Mouse (Mus musculus) thymus, postnatal 36 days (tissue): ENCODE results near the gene Pitpnm3.

Source experiments
- DNase-seq, 2 experiments: peaks; one replicate each; pipeline ENCODE4 v3.0.0; 2022; ENCODE audit warnings: mixed read lengths in 2 of 2

The Pitpnm3 gene

GRCm38 (mm10) chr11:72134536-72135382, 819 bp downstream of the Pitpnm3 start:
- no peak for DNase-seq

- DNase-seq: no peak
These were observed 2.5 kb downstream of the Pitpnm3 start for GRCm38 (mm10) chr11:72133075-72133474.

GRCm38 (mm10) chr11:72132266-72132665, 3.3 kb downstream of the Pitpnm3 start:
- no peak for DNase-seq

GRCm38 (mm10) chr11:72131697-72132096, 3.9 kb downstream of the Pitpnm3 start:
- no peak for DNase-seq

GRCm38 (mm10) chr11:72130905-72131304, 4.7 kb downstream of the Pitpnm3 start:
- DNase-seq: no peak

- DNase-seq: no peak
These were observed 5.1 kb downstream of the Pitpnm3 start for GRCm38 (mm10) chr11:72130472-72130871.

GRCm38 (mm10) chr11:72130021-72130420, 5.6 kb downstream of the Pitpnm3 start:
- no peak for DNase-seq

- no peak for DNase-seq
These were observed 6.3 kb downstream of the Pitpnm3 start for GRCm38 (mm10) chr11:72129032-72129894.

GRCm38 (mm10) chr11:72127450-72128189, 8.0 kb downstream of the Pitpnm3 start:
- DNase-seq: no peak

- DNase-seq: no peak
These were observed 9.8 kb downstream of the Pitpnm3 start for GRCm38 (mm10) chr11:72125781-72126180.

GRCm38 (mm10) chr11:72123531-72123930, 12.0 kb downstream of the Pitpnm3 start:
- no peak for DNase-seq

GRCm38 (mm10) chr11:72120354-72120753, 15.2 kb downstream of the Pitpnm3 start:
- DNase-seq: no peak

GRCm38 (mm10) chr11:72118630-72119029, 16.9 kb downstream of the Pitpnm3 start:
- no peak for DNase-seq

- DNase-seq: no peak
These were observed 22.3 kb downstream of the Pitpnm3 start for GRCm38 (mm10) chr11:72113296-72113695.

- no peak for DNase-seq
These were observed 24.9 kb downstream of the Pitpnm3 start for GRCm38 (mm10) chr11:72110726-72111125.

GRCm38 (mm10) chr11:72104223-72104622, 31.4 kb downstream of the Pitpnm3 start:
- no peak for DNase-seq

GRCm38 (mm10) chr11:72103530-72103929, 32.0 kb downstream of the Pitpnm3 start:
- no peak for DNase-seq

- no peak for DNase-seq
These were observed 34.6 kb downstream of the Pitpnm3 start for GRCm38 (mm10) chr11:72100996-72101395.

- DNase-seq: no peak
These were observed 36.4 kb downstream of the Pitpnm3 start for GRCm38 (mm10) chr11:72099181-72099580.

- DNase-seq: no peak
These were observed 37.6 kb downstream of the Pitpnm3 start for GRCm38 (mm10) chr11:72098027-72098426.

- DNase-seq: no peak
These were observed 39.6 kb downstream of the Pitpnm3 start for GRCm38 (mm10) chr11:72095994-72096393.

GRCm38 (mm10) chr11:72094442-72094841, 41.1 kb downstream of the Pitpnm3 start:
- no peak for DNase-seq

GRCm38 (mm10) chr11:72092390-72092789, 43.2 kb downstream of the Pitpnm3 start:
- DNase-seq: no peak
